Mouse (Mus musculus) spleen, adult 2 months (tissue): ENCODE results near the gene Vmn1r86.

Source experiments
- CTCF ChIP-seq: fragments of 200-500 bp; IDR thresholded peaks from 2 replicates; pipeline ENCODE4 v1.5.1; 2011; ENCODE audit warnings: mild to moderate bottlenecking, inconsistent platforms; ENCODE audit not compliant: insufficient read depth, insufficient read length, insufficient replicate concordance; ENCODE audit errors: extremely low read depth
- POLR2A ChIP-seq: fragments of 200-500 bp; IDR thresholded peaks from 2 replicates; pipeline ENCODE4 v1.6.1; 2011; ENCODE audit warnings: low read depth, low read length, inconsistent platforms

DNA sequence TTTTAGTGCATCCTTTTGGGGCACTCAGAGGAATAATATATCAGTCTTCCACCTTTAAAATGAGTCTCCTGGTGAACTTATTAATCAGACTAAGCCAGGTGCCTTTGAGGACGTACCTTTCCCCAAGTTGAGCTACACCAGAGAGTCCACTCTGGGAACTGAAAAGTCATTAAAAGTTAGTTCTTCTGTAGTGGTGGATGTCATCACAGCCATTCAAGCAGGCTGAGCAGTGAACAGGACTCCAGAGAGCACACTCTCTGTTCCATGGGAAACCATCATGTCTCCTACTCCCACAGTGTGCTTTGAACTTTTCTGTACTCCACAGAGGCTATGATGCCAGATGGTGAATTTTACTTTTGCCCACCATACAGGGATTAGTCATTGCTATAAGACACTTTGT, 20.3 kb upstream of the Vmn1r86 start, which contains the start of gene Vmn1r87:
- TF ChIP-seq POLR2A (no peak), CTCF (no peak)
